Mouse (Mus musculus) bone marrow macrophage, adult 2 months (primary cell): ENCODE data around the gene Szrd1.

Experiments used
- CTCF ChIP-seq: IDR thresholded peaks from 2 replicates; pipeline ENCODE4 v1.5.1; 2012; ENCODE audit warnings: low read depth, mild to moderate bottlenecking, low read length, moderate library complexity
- POLR2A ChIP-seq: IDR thresholded peaks from 2 replicates; pipeline ENCODE4 v1.6.1; 2012; ENCODE audit warnings: mild to moderate bottlenecking, low read depth, low read length, borderline replicate concordance

DNA sequence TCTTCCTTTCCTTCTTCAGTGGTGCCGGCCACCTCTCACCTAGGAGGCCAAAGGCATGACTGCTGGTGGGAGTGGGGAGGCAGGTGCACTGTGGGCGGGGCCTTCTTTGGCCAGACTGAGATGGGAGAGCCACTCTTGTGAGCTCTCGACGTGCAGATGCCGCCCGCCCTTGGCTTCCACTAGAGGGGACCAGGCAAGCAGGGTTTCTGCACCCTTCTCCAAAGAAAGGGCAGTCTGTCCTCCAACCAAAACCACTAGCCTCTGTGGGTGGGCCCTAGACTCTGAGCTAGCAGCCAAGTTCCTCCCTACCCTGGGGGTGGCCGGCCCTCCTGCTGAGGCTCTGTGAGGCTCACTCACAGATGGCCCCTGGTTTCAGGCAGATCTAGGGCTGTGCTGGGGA is 25.7 kb downstream of the Szrd1 start:
- TF ChIP-seq POLR2A (no peak), CTCF (no peak)
